Mouse (Mus musculus) brain, adult 2 months (tissue): ENCODE measurements around the gene Slc9b1.
A peak's percentile ranks its signal among the peaks of the same experiment; 100 is the strongest.

Experiments used
- DNase-seq: peaks from one replicate; pipeline ENCODE4 v3.0.0; 2011; ENCODE audit warnings: low read depth, low spot score

The Slc9b1 gene

GRCm38 (mm10) chr3:135347739-135348264 is at the start of gene Slc9b1:
Gene Slc9b1 (plus strand): TSS chr3:135348029.
- DNase-seq = no peak

- DNase-seq = peak; percentile 79
Measured at GRCm38 (mm10) chr3:135298560-135298959, 49.3 kb upstream of the Slc9b1 start.

- DNase-seq = no peak
Measured at GRCm38 (mm10) chr3:135300081-135300480, 47.7 kb upstream of the Slc9b1 start.

- DNase-seq = no peak
Measured at GRCm38 (mm10) chr3:135304060-135304459, 43.8 kb upstream of the Slc9b1 start.

- DNase-seq = no peak
Measured at GRCm38 (mm10) chr3:135304566-135304965, 43.3 kb upstream of the Slc9b1 start.

GRCm38 (mm10) chr3:135307411-135308259 is 40.2 kb upstream of the Slc9b1 start, which contains the start of gene Slc9b2:
Gene Slc9b2 (plus strand): TSS chr3:135307700.
- DNase-seq = peak; percentile 69

GRCm38 (mm10) chr3:135312916-135313491 is 34.8 kb upstream of the Slc9b1 start:
- no peak for DNase-seq

- DNase-seq = no peak
Measured at GRCm38 (mm10) chr3:135313727-135314126, 34.1 kb upstream of the Slc9b1 start.

GRCm38 (mm10) chr3:135314811-135315210 is 33.0 kb upstream of the Slc9b1 start:
- peak; percentile 21 for DNase-seq

- no peak for DNase-seq
Measured at GRCm38 (mm10) chr3:135315720-135316425, 32.0 kb upstream of the Slc9b1 start.

GRCm38 (mm10) chr3:135318331-135318730 is 29.5 kb upstream of the Slc9b1 start:
- DNase-seq = no peak

- DNase-seq = peak; percentile 47
Measured at GRCm38 (mm10) chr3:135324354-135324753, 23.5 kb upstream of the Slc9b1 start.

- DNase-seq = no peak
Measured at GRCm38 (mm10) chr3:135327176-135327575, 20.7 kb upstream of the Slc9b1 start.

GRCm38 (mm10) chr3:135327601-135328000 is 20.2 kb upstream of the Slc9b1 start:
- no peak for DNase-seq

- DNase-seq = peak; percentile 36
Measured at GRCm38 (mm10) chr3:135328560-135328959, 19.3 kb upstream of the Slc9b1 start.

- DNase-seq = no peak
Measured at GRCm38 (mm10) chr3:135332691-135333090, 15.1 kb upstream of the Slc9b1 start.

- no peak for DNase-seq
Measured at GRCm38 (mm10) chr3:135333763-135334162, 14.1 kb upstream of the Slc9b1 start.

GRCm38 (mm10) chr3:135349022-135349421 is 1.2 kb downstream of the Slc9b1 start:
- DNase-seq = no peak

GRCm38 (mm10) chr3:135351857-135352256 is 4.0 kb downstream of the Slc9b1 start:
- DNase-seq = no peak

- no peak for DNase-seq
Measured at GRCm38 (mm10) chr3:135357394-135357793, 9.6 kb downstream of the Slc9b1 start.

GRCm38 (mm10) chr3:135375836-135376235 is 28.0 kb downstream of the Slc9b1 start:
- DNase-seq = no peak

GRCm38 (mm10) chr3:135377445-135377844 is 29.6 kb downstream of the Slc9b1 start:
- DNase-seq = no peak
